Mouse (Mus musculus) lung, postnatal 0 days (tissue): ENCODE data around the gene Ppp1r21. TPM values are rescaled to one million over a fixed set of nuclear protein-coding genes. Genes with fewer than 3 reads are reported as not detected.

ENCODE experiments used
- ATAC-seq: fragments of 200-750 bp; cut with Nextera tagmentation; 2 replicates; pipeline ENCODE4 v1.8.0; 2017; ENCODE audit warnings: moderate library complexity
- DNase-seq: peaks from one replicate; pipeline ENCODE4 v3.0.0-alpha.2; 2016; ENCODE audit warnings: low spot score
- H3K27ac ChIP-seq: fragments of 300-500 bp; sonication (generic); 2 replicates; pipeline ENCODE4 v1.5.1; 2014; ENCODE audit warnings: antibody characterized with exemption, mild to moderate bottlenecking, low read length, mixed read lengths
- H3K27me3 ChIP-seq: fragments of 300-500 bp; sonication (generic); replicated peaks from 2 replicates; pipeline ENCODE4 v1.6.1; 2014; ENCODE audit warnings: low read length, mixed read lengths; ENCODE audit not compliant: insufficient read depth
- H3K36me3 ChIP-seq: fragments of 300-500 bp; sonication (generic); 2 replicates; pipeline ENCODE4 v1.6.1; 2014; ENCODE audit warnings: low read length, mixed read lengths; ENCODE audit not compliant: insufficient read depth
- H3K4me1 ChIP-seq: fragments of 300-500 bp; sonication (generic); 2 replicates; pipeline ENCODE4 v1.6.1; 2014; ENCODE audit warnings: antibody characterized with exemption, low read depth, low read length, mixed read lengths; ENCODE audit not compliant: insufficient read depth
- H3K4me2 ChIP-seq: fragments of 300-500 bp; sonication (generic); replicated peaks from 2 replicates; pipeline ENCODE4 v1.6.1; 2014; ENCODE audit warnings: low read depth, mild to moderate bottlenecking, low read length, moderate library complexity, mixed read lengths
- H3K4me3 ChIP-seq: fragments of 300-500 bp; sonication (generic); 2 replicates; pipeline ENCODE4 v1.5.1; 2014; ENCODE audit warnings: low read depth, low read length
- H3K9ac ChIP-seq: fragments of 300-500 bp; sonication (generic); replicated peaks from 2 replicates; pipeline ENCODE4 v1.6.1; 2014; ENCODE audit warnings: low read depth, mild to moderate bottlenecking
- H3K9me3 ChIP-seq: fragments of 300-500 bp; sonication (generic); 2 replicates; pipeline ENCODE4 v1.6.1; 2016; ENCODE audit warnings: low read length, mixed read lengths
- CTCF ChIP-seq: IDR thresholded peaks from 2 replicates; pipeline ENCODE4 v1.5.1; 2016; ENCODE audit warnings: antibody characterized with exemption, mild to moderate bottlenecking
- EP300 ChIP-seq: IDR thresholded peaks from 2 replicates; pipeline ENCODE4 v1.6.1; 2016; ENCODE audit warnings: antibody characterized with exemption, mild to moderate bottlenecking, control low read depth
- WGBS: fragments of 180-500 bp; shearing (Covaris S2); extraction: QIAGEN DNeasy Blood & Tissue Kit; methylation state at CpG from one replicate; pipeline ENCODE4 v1.1.7; 2014; 5-methylcytosine and 5-hydroxymethylcytosine counted together
- polyA plus RNA-seq: library from polyadenylated mRNA; unstranded; fragments of >200 nt; fragmentation: Nextera tagmentation; extraction: Ambion mirVana; gene quantifications from 2 replicates; pipeline ENCODE4 v1.2.1, GENCODE M21; 2015

Ppp1r21 gene
- polyA plus RNA-seq, 1 experiment from 2014 or later = 18.6 TPM

DNA sequence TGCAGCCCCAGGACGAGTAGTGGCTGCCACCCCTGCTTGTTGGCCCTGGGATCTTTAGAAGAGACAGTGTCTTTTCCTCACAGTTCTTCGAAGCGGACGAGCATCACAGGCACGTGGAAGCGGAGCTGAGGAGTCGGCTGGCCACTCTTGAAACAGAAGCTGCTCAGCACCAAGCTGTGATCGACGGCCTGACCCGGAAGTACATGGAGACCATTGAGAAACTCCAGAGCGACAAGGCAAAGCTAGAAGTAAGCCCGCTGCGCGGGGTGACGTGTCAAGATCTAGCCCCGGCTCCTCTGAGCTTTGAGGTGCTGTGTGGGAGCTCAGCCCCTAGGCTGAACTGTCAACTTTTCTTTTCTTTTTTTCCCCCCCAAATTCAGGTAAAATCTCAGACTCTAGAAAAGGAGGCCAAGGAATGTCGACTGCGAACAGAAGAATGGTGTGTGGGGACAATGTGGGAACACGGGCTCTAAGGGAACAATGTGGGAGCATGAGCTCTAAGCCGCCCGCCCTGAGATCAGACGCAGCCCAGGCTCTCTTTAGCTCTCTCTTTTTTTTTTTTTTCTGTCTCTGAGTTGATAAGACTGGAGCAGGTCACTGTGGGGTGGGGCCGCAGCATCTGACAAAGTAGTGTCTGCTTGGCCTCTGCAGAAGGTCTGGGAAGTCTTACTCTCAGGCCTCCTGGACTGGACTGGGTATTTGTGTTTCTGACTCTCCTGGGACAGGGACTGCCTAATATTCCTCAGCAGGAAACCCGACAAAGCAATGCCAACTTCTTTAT is 19.7 kb downstream of the Ppp1r21 start:
- Histone ChIP-seq H3K4me1 (no peaks in the 10 kb centered on the region), H3K9me3 (no peaks in the 10 kb centered on the region), H3K36me3 (peaks cover 15% of the 10 kb centered on the region; the same call in 1 of the 2 replicates), H3K9ac (no peak overlapping the region), H3K4me3 (no peak overlapping the region), H3K27me3 (no peaks in the 10 kb centered on the region), H3K4me2 (no peak overlapping the region), H3K27ac (no peak overlapping the region)
- TF ChIP-seq EP300 (no peak), CTCF (no peak)
- ATAC-seq = no peak
- WGBS = 82% methylated on average over 24 of the region's 24 CpGs
- no peak for DNase-seq

DNA sequence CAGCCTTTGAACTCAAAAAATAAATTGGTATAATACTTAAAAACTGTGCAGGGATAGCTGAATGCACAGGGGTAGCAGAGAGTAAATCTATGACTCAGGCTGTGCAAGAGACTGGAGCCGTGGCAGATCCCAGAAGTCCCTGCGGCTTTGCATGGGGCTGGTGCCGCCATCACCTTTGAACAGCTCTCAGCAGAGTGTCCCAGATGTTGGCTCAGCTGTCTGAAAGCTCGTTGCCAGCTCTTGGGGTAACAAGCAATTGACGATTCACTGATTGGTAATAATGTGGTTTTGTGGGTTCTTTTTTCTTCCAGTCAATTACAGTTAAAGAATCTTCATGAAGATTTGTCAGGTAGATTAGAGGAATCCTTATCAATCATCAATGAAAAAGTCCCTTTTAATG is 20.4 kb downstream of the Ppp1r21 start:
- peaks cover 15% of the 10 kb centered on the region; the same call in 1 of the 2 replicates for H3K36me3 ChIP-seq
- H3K4me2 ChIP-seq = no peak overlapping the region
- H3K27ac ChIP-seq = no peak overlapping the region
- TF ChIP-seq CTCF = no peak
- no peak for TF ChIP-seq EP300
- no peaks in the 10 kb centered on the region for H3K27me3 ChIP-seq
- no peaks in the 10 kb centered on the region for H3K4me1 ChIP-seq
- no peak overlapping the region for H3K9ac ChIP-seq
- ATAC-seq = no peak
- 67% methylated on average over 5 of the region's 5 CpGs for WGBS
- H3K4me3 ChIP-seq = no peak overlapping the region
- DNase-seq = no peak
- H3K9me3 ChIP-seq = no peaks in the 10 kb centered on the region

DNA sequence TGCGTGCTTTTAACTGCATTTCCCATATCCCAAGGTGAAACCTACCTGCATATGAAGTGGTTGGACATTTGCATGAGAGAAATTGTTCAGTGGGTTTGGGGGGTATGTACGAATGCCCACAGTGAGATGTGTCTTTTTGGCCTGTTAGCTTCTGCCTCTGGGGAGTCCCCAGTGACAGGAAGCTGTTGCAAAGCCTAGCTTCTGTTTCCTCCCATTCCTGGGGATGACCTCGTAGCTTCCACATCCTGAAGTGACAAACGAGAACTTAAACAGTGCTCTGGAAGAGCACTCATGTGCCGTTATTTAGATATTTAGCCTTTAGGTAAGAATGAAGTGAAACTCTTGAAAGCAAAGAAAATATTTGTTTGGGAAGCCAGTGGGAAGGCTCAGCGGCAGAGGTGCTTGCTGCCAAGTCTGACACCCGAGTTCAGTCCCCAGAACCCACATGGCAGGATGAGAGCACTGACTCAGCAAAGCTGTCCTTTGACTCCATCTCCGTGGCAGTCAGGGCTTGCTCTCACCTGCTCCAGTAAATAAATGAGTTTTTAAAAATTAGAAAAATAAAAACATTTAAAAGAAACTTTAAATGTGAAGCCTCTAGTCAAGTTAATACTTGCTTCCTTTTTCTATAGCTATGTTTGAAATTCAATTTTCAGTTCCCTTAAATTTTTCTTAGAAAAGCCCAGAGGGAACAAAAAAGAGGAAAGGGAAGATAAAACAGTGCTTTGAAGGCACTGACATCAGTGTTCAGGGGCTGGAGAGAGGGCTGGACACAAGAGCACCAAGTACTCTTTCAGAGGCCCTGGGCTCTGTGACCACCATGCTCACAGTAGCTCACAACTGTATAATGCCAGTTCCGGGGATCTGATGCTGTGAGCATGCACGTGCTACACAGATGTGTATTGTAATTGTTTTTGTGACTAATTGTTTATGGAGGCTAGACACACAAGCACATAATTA is 21.3 kb downstream of the Ppp1r21 start:
- H3K9ac ChIP-seq = no peak overlapping the region
- ATAC-seq (0 out of 2 replicates have a peak, but pooled peaks have one; percentile 33), DNase-seq (peak; percentile 25)
- no peaks in the 10 kb centered on the region for H3K9me3 ChIP-seq
- no peak overlapping the region for H3K4me3 ChIP-seq
- no peak overlapping the region for H3K4me2 ChIP-seq
- H3K27ac ChIP-seq = peak overlapping the region; percentile 2; the same call in 1 of the 2 replicates
- WGBS = 32% methylated on average over 10 of the region's 10 CpGs
- H3K27me3 ChIP-seq = no peaks in the 10 kb centered on the region
- peaks cover 15% of the 10 kb centered on the region; the same call in 1 of the 2 replicates for H3K36me3 ChIP-seq
- H3K4me1 ChIP-seq = no peaks in the 10 kb centered on the region
- TF ChIP-seq EP300 (no peak), CTCF (no peak)

DNA sequence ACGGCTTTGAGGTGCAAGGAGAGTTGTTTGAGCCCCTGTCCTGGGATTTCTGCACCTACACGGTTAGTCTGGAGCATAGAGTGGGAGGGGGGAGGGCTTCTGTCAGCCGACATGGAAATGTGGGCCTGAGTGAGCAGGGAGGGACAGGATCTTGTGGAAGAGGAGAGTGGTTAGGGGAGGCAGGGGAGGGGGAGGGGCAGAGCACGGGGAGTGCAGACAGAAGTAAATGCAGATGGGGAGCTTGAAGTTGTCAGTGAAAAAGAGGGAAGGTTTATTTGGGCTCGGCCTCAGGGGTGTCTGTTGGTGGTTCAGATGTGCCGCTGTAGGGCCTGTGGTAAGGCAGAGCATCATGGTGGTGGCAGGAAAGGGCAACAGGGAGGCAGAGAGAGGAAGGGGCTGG is 22.6 kb downstream of the Ppp1r21 start:
- Histone ChIP-seq H3K4me3 (no peak overlapping the region), H3K4me1 (no peaks in the 10 kb centered on the region), H3K27me3 (no peaks in the 10 kb centered on the region), H3K9ac (no peak overlapping the region), H3K36me3 (peaks cover 12% of the 10 kb centered on the region; the same call in 1 of the 2 replicates), H3K4me2 (no peak overlapping the region), H3K9me3 (no peaks in the 10 kb centered on the region), H3K27ac (no peak overlapping the region)
- DNase-seq (no peak), ATAC-seq (no peak)
- no peak for TF ChIP-seq EP300
- WGBS = 36% methylated on average over 6 of the region's 6 CpGs

DNA sequence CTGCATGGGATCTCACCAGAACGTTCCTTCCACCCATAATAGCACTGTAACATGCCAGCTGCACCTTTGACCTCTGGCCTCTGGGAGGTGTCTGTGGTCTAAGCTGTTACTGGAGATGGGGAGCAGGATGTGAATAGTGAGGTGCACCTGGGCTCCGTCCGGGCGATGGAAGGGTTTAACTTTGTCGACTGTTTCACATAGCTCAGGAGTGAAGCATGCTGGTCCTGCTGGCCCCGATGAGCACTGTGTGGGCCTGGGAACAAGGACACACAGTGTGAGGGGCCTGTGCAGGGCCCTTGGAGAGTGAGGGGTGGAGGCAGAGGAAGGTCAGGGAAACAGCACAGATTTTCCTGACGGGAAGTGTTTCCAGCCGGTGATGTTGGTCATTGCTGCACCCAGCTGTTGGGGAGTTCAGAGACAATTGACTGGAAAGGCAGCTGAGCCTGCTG is 23.1 kb downstream of the Ppp1r21 start:
- no peak overlapping the region for H3K4me3 ChIP-seq
- no peak overlapping the region for H3K9ac ChIP-seq
- H3K27ac ChIP-seq = no peak overlapping the region
- H3K27me3 ChIP-seq = no peaks in the 10 kb centered on the region
- 36% methylated on average over 8 of the region's 8 CpGs for WGBS
- ATAC-seq = peak; percentile 56
- no peak for TF ChIP-seq EP300
- no peak for TF ChIP-seq CTCF
- no peak overlapping the region for H3K4me2 ChIP-seq
- peak; percentile 35 for DNase-seq
- H3K36me3 ChIP-seq = peaks cover 9% of the 10 kb centered on the region; the same call in 1 of the 2 replicates
- no peaks in the 10 kb centered on the region for H3K4me1 ChIP-seq
- H3K9me3 ChIP-seq = no peaks in the 10 kb centered on the region

DNA sequence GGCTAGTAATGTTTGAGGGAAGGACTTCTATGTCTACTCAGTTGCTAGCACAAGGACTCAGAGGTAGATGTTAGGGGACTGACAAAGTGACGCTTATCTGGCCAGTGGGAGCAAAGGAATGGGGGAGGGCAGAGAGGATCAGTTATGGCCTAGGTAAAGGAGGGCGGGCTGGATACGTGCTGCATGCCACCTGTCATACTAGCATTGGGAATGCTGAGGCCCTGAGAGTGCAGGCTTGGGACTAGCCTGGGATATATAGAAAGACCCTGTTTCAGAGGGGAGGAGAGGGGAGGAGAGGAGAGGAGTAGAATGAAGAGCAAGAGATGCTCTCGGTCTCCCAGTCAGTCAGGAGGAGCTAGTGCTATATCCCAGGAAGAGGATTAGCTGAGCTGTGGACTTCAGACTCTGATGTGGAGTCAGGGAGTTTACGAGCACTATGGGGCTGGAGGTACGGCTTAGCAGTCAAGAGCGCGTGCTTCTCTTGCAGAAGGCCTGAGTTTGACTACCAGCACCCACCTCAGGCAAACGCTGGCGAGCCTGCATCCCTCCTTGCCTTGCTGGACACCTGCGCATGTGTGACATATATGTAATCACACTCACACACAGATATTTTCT is 23.7 kb downstream of the Ppp1r21 start:
- H3K27me3 ChIP-seq = no peaks in the 10 kb centered on the region
- no peak overlapping the region for H3K4me3 ChIP-seq
- H3K9ac ChIP-seq = no peak overlapping the region
- WGBS = 93% methylated on average over 11 of the region's 11 CpGs
- no peak overlapping the region for H3K27ac ChIP-seq
- ATAC-seq = no peak
- no peaks in the 10 kb centered on the region for H3K4me1 ChIP-seq
- H3K4me2 ChIP-seq = no peak overlapping the region
- no peaks in the 10 kb centered on the region for H3K9me3 ChIP-seq
- H3K36me3 ChIP-seq = peaks cover 9% of the 10 kb centered on the region; the same call in 1 of the 2 replicates
- DNase-seq = no peak
- TF ChIP-seq EP300 (no peak), CTCF (no peak)
